Mouse (Mus musculus): Measurements from ENCODE around the gene Scamp1. TPM values are rescaled to one million over a fixed set of nuclear protein-coding genes. Genes with fewer than 3 reads are reported as not detected.

Scamp1 gene
- polyA plus RNA-seq, 1 experiment from 2014 or later: 29.6 TPM

- Histone ChIP-seq H3K36me3 (ENCODE audit: control insufficient read depth, insufficient read depth, low read length) (no peaks in the 10 kb centered on the region), H3K4me1 (ENCODE audit: control insufficient read depth, insufficient read depth, low read length) (peaks cover 2% of the 10 kb centered on the region), H3K27me3 (ENCODE audit: control insufficient read depth, insufficient read depth, low read length) (no peaks in the 10 kb centered on the region), H3K9ac (ENCODE audit: low read length) (no peak overlapping the region), H3K27ac (replicated peaks; ENCODE audit: low read depth, low read length) (no peak overlapping the region), H3K9me3 (ENCODE audit: control insufficient read depth, low read length) (no peaks in the 10 kb centered on the region), H3K4me3 (ENCODE audit: low read depth, low read length) (no peak overlapping the region), H3K4me2 (ENCODE audit: low read depth, severe bottlenecking) (no peak overlapping the region)
- no peak for DNase-seq (ENCODE audit: low spot score)
- no peak for ATAC-seq (ENCODE audit: insufficient number of reproducible peaks, low FRiP score, low TSS enrichment, low read depth)
- WGBS: 90% methylated on average over 6 of the region's 6 CpGs
Measured at GRCm38 (mm10) chr13:94240111-94240510, 45.5 kb downstream of the Scamp1 start.

GRCm38 (mm10) chr13:94239488-94239887, 46.2 kb downstream of the Scamp1 start:
- Histone ChIP-seq H3K27ac (replicated peaks; ENCODE audit: low read depth, low read length) (no peak overlapping the region), H3K9ac (ENCODE audit: low read length) (no peak overlapping the region), H3K27me3 (ENCODE audit: control insufficient read depth, insufficient read depth, low read length) (no peaks in the 10 kb centered on the region), H3K36me3 (ENCODE audit: control insufficient read depth, insufficient read depth, low read length) (no peaks in the 10 kb centered on the region), H3K4me1 (ENCODE audit: control insufficient read depth, insufficient read depth, low read length) (no peaks in the 10 kb centered on the region), H3K9me3 (ENCODE audit: control insufficient read depth, low read length) (no peaks in the 10 kb centered on the region), H3K4me3 (ENCODE audit: low read depth, low read length) (no peak overlapping the region), H3K4me2 (ENCODE audit: low read depth, severe bottlenecking) (no peak overlapping the region)
- ATAC-seq (ENCODE audit: insufficient number of reproducible peaks, low FRiP score, low TSS enrichment, low read depth) (no peak), DNase-seq (ENCODE audit: low spot score) (no peak)
- WGBS: 67% methylated on average over 4 of the region's 4 CpGs

GRCm38 (mm10) chr13:94231871-94232270, 53.8 kb downstream of the Scamp1 start:
- no peak overlapping the region for H3K9ac ChIP-seq (ENCODE audit: low read length)
- no peaks in the 10 kb centered on the region for H3K27me3 ChIP-seq (ENCODE audit: control insufficient read depth, insufficient read depth, low read length)
- H3K27ac ChIP-seq (replicated peaks; ENCODE audit: low read depth, low read length): no peak overlapping the region
- 84% methylated on average over 14 of the region's 14 CpGs for WGBS
- H3K4me3 ChIP-seq (ENCODE audit: low read depth, low read length): no peak overlapping the region
- DNase-seq (ENCODE audit: low spot score): no peak
- H3K4me2 ChIP-seq (ENCODE audit: low read depth, severe bottlenecking): no peak overlapping the region
- H3K4me1 ChIP-seq (ENCODE audit: control insufficient read depth, insufficient read depth, low read length): no peaks in the 10 kb centered on the region
- no peaks in the 10 kb centered on the region for H3K36me3 ChIP-seq (ENCODE audit: control insufficient read depth, insufficient read depth, low read length)
- ATAC-seq (ENCODE audit: insufficient number of reproducible peaks, low FRiP score, low TSS enrichment, low read depth): no peak
- no peaks in the 10 kb centered on the region for H3K9me3 ChIP-seq (ENCODE audit: control insufficient read depth, low read length)

- WGBS: 95% methylated on average over 38 of the region's 38 CpGs
Measured at GRCm38 (mm10) chr13:94224717-94225705, 60.6 kb downstream of the Scamp1 start.

GRCm38 (mm10) chr13:94223609-94224008, 62.0 kb downstream of the Scamp1 start:
- no peak overlapping the region for H3K27ac ChIP-seq (replicated peaks; ENCODE audit: low read depth, low read length)
- 72% methylated on average over 14 of the region's 14 CpGs for WGBS
- H3K36me3 ChIP-seq (ENCODE audit: control insufficient read depth, insufficient read depth, low read length): peaks cover 4% of the 10 kb centered on the region; the same call in 1 of the 2 replicates
- H3K4me1 ChIP-seq (ENCODE audit: control insufficient read depth, insufficient read depth, low read length): no peaks in the 10 kb centered on the region
- no peaks in the 10 kb centered on the region for H3K27me3 ChIP-seq (ENCODE audit: control insufficient read depth, insufficient read depth, low read length)
- no peak overlapping the region for H3K4me3 ChIP-seq (ENCODE audit: low read depth, low read length)
- H3K9ac ChIP-seq (ENCODE audit: low read length): no peak overlapping the region
- ATAC-seq (ENCODE audit: insufficient number of reproducible peaks, low FRiP score, low TSS enrichment, low read depth): no peak
- DNase-seq (ENCODE audit: low spot score): no peak
- no peak overlapping the region for H3K4me2 ChIP-seq (ENCODE audit: low read depth, severe bottlenecking)
- no peaks in the 10 kb centered on the region for H3K9me3 ChIP-seq (ENCODE audit: control insufficient read depth, low read length)

More at GRCm38 (mm10) chr13:94224717-94225705, 60.6 kb downstream of the Scamp1 start:
- H3K9me3 ChIP-seq (ENCODE audit: control insufficient read depth, low read length): no peaks in the 10 kb centered on the region
- H3K27me3 ChIP-seq (ENCODE audit: control insufficient read depth, insufficient read depth, low read length): no peaks in the 10 kb centered on the region
- H3K27ac ChIP-seq (replicated peaks; ENCODE audit: low read depth, low read length): no peak overlapping the region
- H3K4me1 ChIP-seq (ENCODE audit: control insufficient read depth, insufficient read depth, low read length): no peaks in the 10 kb centered on the region
- no peak overlapping the region for H3K4me2 ChIP-seq (ENCODE audit: low read depth, severe bottlenecking)
- peaks cover 4% of the 10 kb centered on the region; the same call in 1 of the 2 replicates for H3K36me3 ChIP-seq (ENCODE audit: control insufficient read depth, insufficient read depth, low read length)
- H3K4me3 ChIP-seq (ENCODE audit: low read depth, low read length): no peak overlapping the region
- no peak overlapping the region for H3K9ac ChIP-seq (ENCODE audit: low read length)
- ATAC-seq (ENCODE audit: insufficient number of reproducible peaks, low FRiP score, low TSS enrichment, low read depth): no peak
- no peak for DNase-seq (ENCODE audit: low spot score)

- H3K4me3 ChIP-seq (ENCODE audit: low read depth, low read length): no peak overlapping the region
- no peaks in the 10 kb centered on the region; the same call in 1 of the 2 replicates for H3K36me3 ChIP-seq (ENCODE audit: control insufficient read depth, insufficient read depth, low read length)
- 77% methylated on average over 2 of the region's 2 CpGs for WGBS
- DNase-seq (ENCODE audit: low spot score) (peak; percentile 45), ATAC-seq (ENCODE audit: insufficient number of reproducible peaks, low FRiP score, low TSS enrichment, low read depth) (no peak)
- no peaks in the 10 kb centered on the region for H3K9me3 ChIP-seq (ENCODE audit: control insufficient read depth, low read length)
- no peak overlapping the region for H3K9ac ChIP-seq (ENCODE audit: low read length)
- H3K27ac ChIP-seq (replicated peaks; ENCODE audit: low read depth, low read length): no peak overlapping the region
- H3K27me3 ChIP-seq (ENCODE audit: control insufficient read depth, insufficient read depth, low read length): no peaks in the 10 kb centered on the region
- H3K4me2 ChIP-seq (ENCODE audit: low read depth, severe bottlenecking): no peak overlapping the region
- no peaks in the 10 kb centered on the region for H3K4me1 ChIP-seq (ENCODE audit: control insufficient read depth, insufficient read depth, low read length)
Measured at GRCm38 (mm10) chr13:94212716-94213115, 72.9 kb downstream of the Scamp1 start.

- no peak overlapping the region for H3K27ac ChIP-seq (replicated peaks; ENCODE audit: low read depth, low read length)
- ATAC-seq (ENCODE audit: insufficient number of reproducible peaks, low FRiP score, low TSS enrichment, low read depth) (no peak), DNase-seq (ENCODE audit: low spot score) (no peak)
- 90% methylated on average over 2 of the region's 2 CpGs for WGBS
- H3K4me2 ChIP-seq (ENCODE audit: low read depth, severe bottlenecking): no peak overlapping the region
- H3K9ac ChIP-seq (ENCODE audit: low read length): no peak overlapping the region
- no peaks in the 10 kb centered on the region for H3K9me3 ChIP-seq (ENCODE audit: control insufficient read depth, low read length)
- no peaks in the 10 kb centered on the region for H3K27me3 ChIP-seq (ENCODE audit: control insufficient read depth, insufficient read depth, low read length)
- H3K36me3 ChIP-seq (ENCODE audit: control insufficient read depth, insufficient read depth, low read length): no peaks in the 10 kb centered on the region; the same call in 1 of the 2 replicates
- H3K4me1 ChIP-seq (ENCODE audit: control insufficient read depth, insufficient read depth, low read length): no peaks in the 10 kb centered on the region
- no peak overlapping the region for H3K4me3 ChIP-seq (ENCODE audit: low read depth, low read length)
Measured at GRCm38 (mm10) chr13:94212179-94212578, 73.5 kb downstream of the Scamp1 start.

- no peak overlapping the region for H3K27ac ChIP-seq (replicated peaks; ENCODE audit: low read depth, low read length)
- DNase-seq (ENCODE audit: low spot score) (no peak), ATAC-seq (ENCODE audit: insufficient number of reproducible peaks, low FRiP score, low TSS enrichment, low read depth) (no peak)
- no peaks in the 10 kb centered on the region for H3K27me3 ChIP-seq (ENCODE audit: control insufficient read depth, insufficient read depth, low read length)
- WGBS: 72% methylated on average over 6 of the region's 6 CpGs
- H3K4me3 ChIP-seq (ENCODE audit: low read depth, low read length): no peak overlapping the region
- no peaks in the 10 kb centered on the region for H3K4me1 ChIP-seq (ENCODE audit: control insufficient read depth, insufficient read depth, low read length)
- H3K9me3 ChIP-seq (ENCODE audit: control insufficient read depth, low read length): no peaks in the 10 kb centered on the region
- no peak overlapping the region for H3K4me2 ChIP-seq (ENCODE audit: low read depth, severe bottlenecking)
- no peaks in the 10 kb centered on the region; the same call in 1 of the 2 replicates for H3K36me3 ChIP-seq (ENCODE audit: control insufficient read depth, insufficient read depth, low read length)
- no peak overlapping the region for H3K9ac ChIP-seq (ENCODE audit: low read length)
Measured at GRCm38 (mm10) chr13:94211236-94212119, 74.2 kb downstream of the Scamp1 start.

All from limb, embryonic 11.5 days (tissue).